Mouse (Mus musculus): ENCODE measurements around the gene Igsf21.
A peak's percentile ranks its signal among the peaks of the same experiment; 100 is the strongest.

Gene Igsf21

GRCm38 (mm10) chr4:140038586-140039411 lies 207.8 kb downstream of the Igsf21 start:
- DNase-seq = no peak

GRCm38 (mm10) chr4:140037784-140038387 lies 208.7 kb downstream of the Igsf21 start:
- DNase-seq = peak; percentile 41

DNA sequence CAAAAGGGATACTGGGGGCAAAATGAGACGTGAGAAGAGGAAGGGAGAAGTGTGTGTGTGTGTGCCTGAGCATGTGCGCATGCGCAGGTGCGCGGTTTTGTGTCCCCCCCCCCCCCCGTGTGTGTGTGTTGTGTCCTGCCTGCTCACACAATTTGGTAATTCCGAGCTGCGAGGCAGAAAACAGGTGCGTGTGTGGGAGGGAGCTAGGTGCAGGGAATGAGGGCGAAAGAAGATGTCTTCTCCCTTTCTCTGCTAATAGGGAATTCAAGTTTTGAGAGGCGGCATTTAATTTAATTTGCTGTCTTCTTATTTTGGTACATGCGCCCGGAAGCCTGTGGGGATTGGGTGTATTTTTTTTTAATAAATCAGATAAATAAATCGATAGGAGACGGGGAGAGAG lies 211.4 kb downstream of the Igsf21 start:
- no peak for DNase-seq

DNA sequence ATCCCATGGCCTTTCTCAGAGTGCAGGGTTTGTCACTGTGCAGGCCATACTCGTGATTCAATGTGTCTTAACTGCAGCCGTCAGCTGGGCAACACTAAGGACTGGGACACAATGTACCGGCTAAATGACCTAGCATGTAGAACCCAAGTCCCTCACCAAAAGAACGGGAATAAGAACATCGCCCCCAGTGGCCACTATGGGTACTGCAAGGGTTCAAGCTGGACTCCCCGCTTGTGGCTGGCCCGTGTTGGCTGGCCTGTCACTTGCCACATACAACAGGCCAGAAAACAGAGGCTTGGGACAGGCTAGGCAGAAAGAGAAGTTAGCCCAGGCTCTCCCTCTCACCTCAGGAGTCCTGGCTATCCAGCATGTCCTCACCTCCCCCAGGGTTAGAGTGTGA lies 213.2 kb downstream of the Igsf21 start:
- DNase-seq = peak; percentile 56

DNA sequence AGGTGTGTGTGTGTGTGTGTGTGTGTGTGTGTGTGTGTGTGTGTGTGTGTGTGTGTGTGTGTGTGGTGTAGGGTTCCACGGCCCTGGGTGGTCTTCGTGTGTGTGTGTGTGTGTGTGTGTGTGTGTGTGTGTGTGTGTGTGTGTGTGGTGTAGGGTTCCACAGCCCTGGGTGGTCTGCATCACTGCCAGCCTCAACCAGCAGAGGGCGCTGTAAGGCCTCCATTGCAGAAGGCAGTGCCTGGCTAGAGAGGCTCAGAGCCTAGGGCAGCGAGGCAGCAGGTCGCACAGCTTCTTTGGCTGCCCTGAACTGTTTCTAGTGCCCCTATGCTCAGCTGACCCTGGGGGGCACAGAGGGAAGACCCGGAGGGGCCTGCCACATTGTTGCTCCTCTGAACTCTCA lies 216.2 kb downstream of the Igsf21 start:
- DNase-seq = no peak

GRCm38 (mm10) chr4:140030040-140030386 lies 216.6 kb downstream of the Igsf21 start:
- DNase-seq = no peak

GRCm38 (mm10) chr4:140029324-140030039 lies 217.1 kb downstream of the Igsf21 start:
- DNase-seq = no peak

- no peak for DNase-seq
These were observed 222.8 kb downstream of the Igsf21 start for GRCm38 (mm10) chr4:140023833-140024232.

DNA sequence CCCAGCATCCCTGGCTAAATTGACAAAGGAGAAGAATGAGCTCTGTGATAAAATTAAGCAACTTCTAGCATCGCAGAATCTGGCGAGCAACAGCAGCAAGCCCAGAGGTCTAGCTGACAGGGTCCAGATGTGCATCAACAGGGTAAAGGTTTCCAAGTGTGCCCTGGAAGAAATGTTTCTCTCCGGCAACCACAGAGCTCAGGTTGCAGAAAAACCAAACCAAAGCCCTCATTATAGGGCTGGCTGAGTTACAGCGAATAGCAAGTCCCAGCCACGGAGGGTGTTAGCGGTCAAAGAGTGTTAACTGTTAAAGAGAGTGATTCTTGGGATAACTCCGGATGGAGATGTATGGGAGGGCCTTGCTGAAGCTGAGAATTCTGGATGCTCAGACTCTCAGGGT lies 230.7 kb downstream of the Igsf21 start:
- no peak for DNase-seq

GRCm38 (mm10) chr4:140010728-140011470 lies 235.7 kb downstream of the Igsf21 start:
- DNase-seq = no peak

DNA sequence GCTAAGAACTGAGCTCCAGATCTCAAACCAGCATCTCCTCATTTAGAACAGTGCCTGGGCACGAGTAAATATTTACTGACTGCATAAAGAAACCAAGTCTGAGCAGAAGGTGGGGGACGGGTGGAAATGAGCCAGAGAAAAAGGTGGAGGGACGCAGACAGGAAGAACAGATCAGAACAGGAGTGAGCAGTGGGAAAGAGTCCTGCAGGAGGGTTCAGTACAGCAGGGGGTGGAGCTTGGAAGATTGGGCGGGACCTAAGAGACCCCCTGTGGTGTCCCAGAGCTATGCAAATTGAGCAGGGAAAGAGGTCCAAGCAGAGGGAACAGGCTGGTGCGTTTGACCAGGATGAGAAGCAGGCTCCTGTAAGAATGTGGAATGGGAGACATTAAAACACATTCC lies 241.7 kb downstream of the Igsf21 start:
- DNase-seq = peak; percentile 14

DNA sequence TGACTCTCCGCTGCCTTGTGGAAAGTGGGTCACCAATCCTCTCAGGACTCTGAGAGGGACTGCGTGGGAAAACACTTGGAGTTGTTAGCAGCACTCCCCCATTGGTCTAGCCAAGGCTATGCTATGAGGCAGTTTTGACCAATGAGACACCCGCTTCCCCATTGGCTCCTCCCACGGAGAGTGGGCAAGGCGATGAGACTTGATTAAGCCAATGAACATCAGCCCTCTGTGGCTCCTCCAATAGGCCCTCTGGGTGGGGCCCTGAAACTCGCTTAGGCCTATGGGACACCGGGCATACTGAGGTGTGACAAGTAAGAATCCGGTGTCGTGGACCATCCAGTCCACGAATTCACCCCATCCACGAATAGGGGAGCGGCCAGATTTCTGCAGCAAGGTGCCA lies 242.4 kb downstream of the Igsf21 start:
- peak; percentile 26 for DNase-seq

GRCm38 (mm10) chr4:140002069-140002468 lies 244.5 kb downstream of the Igsf21 start:
- no peak for DNase-seq

GRCm38 (mm10) chr4:140000911-140001310 lies 245.7 kb downstream of the Igsf21 start:
- peak; percentile 11 for DNase-seq

- no peak for DNase-seq
These were observed 247.6 kb downstream of the Igsf21 start for GRCm38 (mm10) chr4:139999033-139999432.

- DNase-seq = no peak
These were observed 250.9 kb downstream of the Igsf21 start for GRCm38 (mm10) chr4:139995659-139996058.

DNA sequence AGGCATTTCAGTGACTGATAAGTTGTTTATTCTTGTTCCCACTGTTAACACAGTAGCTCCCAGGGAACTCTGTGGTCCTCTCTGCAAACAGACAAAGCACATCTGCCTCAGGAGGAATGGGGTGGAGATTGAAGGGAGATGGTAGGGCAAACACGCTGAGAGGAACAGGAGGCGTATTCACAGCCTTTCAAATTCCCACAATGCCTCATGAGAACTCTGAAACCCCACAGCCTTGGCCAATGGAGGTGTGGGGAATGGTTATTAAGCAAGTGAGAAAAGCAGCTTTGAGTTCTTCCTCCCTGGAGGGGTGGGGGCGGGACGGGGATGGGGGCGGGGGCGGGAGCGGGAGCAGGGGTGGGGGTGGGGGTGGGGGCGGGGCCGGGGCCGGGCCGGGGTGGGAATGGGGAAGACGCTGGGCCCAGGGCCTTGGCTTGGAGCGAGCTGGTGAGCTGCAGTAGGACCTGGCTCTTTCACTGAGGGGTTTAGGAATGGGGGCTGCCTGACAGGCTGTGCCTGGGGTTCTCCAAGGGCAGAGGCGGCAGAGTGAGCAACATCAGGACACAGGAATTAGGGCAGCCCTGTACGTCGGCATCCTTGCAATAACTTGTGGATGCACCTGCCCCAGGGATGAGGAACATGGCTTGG lies 253.4 kb downstream of the Igsf21 start:
- DNase-seq = no peak

- DNase-seq = no peak
These were observed 259.7 kb downstream of the Igsf21 start for GRCm38 (mm10) chr4:139986913-139987312.

GRCm38 (mm10) chr4:139978716-139979115 lies 267.9 kb downstream of the Igsf21 start:
- DNase-seq = peak; percentile 73

DNA sequence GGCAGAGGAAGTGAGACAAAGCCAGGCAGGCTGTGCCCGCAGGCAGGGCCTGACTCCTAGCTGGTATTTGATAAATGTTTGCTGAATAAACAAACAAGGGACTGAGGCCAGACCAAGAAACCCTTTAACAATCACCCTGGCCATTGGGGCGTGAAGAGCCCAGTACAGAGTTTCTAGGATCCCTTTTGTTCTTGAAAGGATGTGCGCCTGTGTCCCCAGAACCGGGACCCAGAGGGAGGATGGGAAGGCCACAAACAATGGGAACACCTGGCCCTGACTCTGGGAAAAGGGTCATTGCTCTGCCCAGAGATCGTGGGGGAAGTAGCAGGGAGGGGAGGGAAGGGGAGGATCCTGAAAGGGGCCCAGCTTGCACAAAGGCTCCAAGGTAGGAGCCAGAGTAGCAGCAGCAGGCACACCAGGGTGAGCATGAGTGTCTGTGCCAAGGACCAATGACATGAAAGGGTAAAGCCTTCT lies 269.2 kb downstream of the Igsf21 start:
- peak; percentile 33 for DNase-seq

All from kidney, adult 9 months (tissue).